Mouse (Mus musculus) left cerebral cortex, adult 18-20 months (tissue): Measurements from ENCODE around the gene Mta3. TPM values are rescaled to one million over a fixed set of nuclear protein-coding genes. Genes with fewer than 3 reads are reported as not detected.

Source experiments
- DNase-seq, 2 experiments: peaks; one replicate each; pipeline ENCODE4 v3.0.0; 2021 to 2022; ENCODE audit warnings: low spot score in 2 of 2, mixed read lengths in 1 of 2
- total RNA-seq, 2 experiments: library from RNA; stranded (reverse); gene quantifications; 2 replicates each; pipeline ENCODE4 v1.2.3; 2021

Mta3 gene
- total RNA-seq, 2 experiments from 2014 or later = 96.4 to 102 TPM

GRCm38 (mm10) chr17:83808476-83809098 lies 102.6 kb downstream of the Mta3 start:
- no peak for DNase-seq

- no peak for DNase-seq
Observed at GRCm38 (mm10) chr17:83809197-83809829, 103.3 kb downstream of the Mta3 start.

- DNase-seq = no peak
Observed at GRCm38 (mm10) chr17:83810285-83810684, 104.3 kb downstream of the Mta3 start.

GRCm38 (mm10) chr17:83812200-83812944 lies 106.4 kb downstream of the Mta3 start:
- no peak for DNase-seq

- DNase-seq = no peak
Observed at GRCm38 (mm10) chr17:83813050-83813449, 107.1 kb downstream of the Mta3 start.

- DNase-seq = no peak
Observed at GRCm38 (mm10) chr17:83816996-83817395, 111.0 kb downstream of the Mta3 start.

DNA sequence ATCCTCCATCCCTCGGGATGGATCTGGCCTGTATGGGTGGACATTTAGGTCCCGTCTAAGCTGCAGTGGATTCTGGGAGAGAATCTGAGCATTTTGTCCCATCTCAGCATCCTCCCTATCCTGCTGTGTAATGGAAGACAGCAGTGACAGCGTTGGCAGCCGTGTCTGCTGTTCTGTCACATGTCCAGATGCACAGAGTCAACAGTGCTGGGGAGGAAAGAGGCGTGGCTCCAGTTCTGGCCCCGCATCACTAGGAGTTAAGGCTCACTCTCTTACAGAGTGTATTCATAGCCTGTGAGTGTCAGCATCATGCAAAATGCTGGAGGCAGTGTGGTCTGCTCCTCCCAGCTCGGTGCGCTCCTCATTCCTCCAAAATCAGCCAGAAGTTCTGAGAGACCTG lies 113.5 kb downstream of the Mta3 start:
- DNase-seq = no peak

DNA sequence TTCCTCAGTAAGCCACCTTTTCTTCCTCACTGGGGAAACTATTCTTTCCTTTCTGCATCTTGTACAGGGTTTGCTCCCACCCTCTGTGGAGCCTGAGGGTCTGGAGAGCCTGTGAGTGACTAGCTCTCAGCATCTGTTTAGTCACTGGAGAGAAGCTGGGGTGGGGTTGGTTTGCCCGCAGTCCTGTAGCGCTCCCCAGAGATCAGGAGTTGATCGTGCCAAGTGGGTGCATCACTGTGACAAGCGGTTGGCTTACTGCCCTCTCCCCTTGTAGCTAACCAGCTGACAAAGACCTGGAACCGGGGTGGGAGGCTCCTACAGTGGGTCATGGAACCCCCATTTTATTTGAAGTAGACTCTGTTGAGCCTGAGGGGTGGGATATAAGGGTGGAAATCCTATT lies 114.7 kb downstream of the Mta3 start:
- no peak for DNase-seq

DNA sequence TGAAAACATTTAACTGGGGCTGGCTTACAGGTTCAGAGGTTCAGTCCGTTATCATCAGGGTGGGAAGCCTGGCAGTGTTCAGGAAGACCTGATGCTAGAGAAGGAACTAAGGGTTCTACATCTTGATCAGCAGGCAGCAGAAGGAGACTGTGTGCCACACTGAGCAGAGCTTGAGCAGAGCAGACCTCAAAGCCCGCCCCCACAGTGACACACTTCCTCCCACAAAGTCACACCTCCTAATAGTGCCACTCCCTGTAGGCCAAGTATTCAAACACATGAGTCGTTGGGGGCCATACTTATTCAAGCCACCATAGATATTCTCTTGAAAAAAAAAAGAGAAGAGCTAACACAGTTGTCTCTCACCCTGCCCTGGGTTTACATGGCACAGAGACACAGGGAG lies 115.9 kb downstream of the Mta3 start:
- no peak for DNase-seq

DNA sequence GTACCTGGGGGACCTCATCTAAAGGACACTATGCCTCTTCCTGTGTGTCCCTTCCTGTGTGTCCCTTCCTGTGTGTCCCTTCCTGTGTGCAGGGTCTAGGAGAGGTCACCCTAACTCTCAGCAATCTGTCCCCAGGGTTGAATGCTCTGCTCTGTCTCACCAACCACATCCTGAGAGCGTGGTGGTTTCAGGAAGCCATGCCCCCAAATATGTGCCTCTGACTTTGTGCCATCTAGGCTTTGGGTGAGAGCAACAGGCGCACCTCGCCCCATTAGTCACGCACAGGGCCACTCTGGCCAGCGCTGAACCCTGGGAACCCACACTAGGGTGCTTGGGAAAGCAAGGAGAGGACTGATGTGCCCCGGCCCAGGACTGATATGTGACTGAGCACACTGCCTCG lies 117.9 kb downstream of the Mta3 start:
- DNase-seq = no peak

GRCm38 (mm10) chr17:83829356-83829755 lies 123.4 kb downstream of the Mta3 start:
- no peak for DNase-seq

GRCm38 (mm10) chr17:83830616-83831292 lies 124.8 kb downstream of the Mta3 start:
- no peak for DNase-seq

GRCm38 (mm10) chr17:83834120-83834519 lies 128.2 kb downstream of the Mta3 start:
- no peak for DNase-seq

DNA sequence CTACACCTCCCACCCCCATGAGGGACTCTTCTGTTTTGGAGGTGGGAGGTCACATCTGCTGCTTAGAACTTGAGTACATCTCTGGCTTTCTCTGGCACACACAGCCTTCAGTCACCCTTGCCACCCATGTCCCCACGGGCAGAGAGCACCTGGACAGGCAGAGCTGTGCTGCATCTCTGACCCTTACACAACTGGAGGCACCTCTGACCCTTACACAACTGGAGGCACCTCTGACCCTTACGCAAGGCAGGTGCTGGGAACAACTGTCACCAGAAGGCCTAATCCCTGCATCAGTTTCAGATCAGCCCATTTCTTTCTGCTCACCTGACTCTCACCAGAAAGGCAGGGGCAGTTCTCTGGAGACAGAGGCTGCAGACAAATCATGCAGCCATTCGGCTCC lies 130.1 kb downstream of the Mta3 start:
- DNase-seq = no peak

DNA sequence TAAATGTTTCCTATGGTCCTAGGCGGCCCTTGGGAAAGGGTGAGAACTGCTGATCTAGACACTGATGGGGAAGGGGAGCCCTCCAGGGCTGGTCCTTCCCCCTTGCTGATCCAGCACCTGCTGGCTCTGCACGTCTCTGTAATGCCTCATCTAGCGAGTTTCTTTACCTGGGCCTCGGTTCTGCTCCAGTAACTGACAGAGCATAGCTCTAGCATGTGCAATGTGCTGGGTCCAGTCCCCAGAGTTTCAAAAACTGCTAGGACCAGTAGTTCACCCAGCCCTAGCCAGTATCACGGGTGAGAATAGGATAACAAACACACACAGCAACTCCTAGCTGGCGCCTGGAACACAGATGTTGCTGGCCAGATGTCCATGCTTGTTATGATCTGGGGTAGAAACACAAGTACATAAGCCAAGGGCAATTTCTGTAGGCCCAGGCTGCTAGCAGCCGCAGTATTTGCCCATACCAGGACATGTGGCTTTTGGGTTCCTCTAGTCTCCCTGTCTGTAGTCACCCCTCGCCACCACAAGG lies 131.8 kb downstream of the Mta3 start:
- DNase-seq = no peak

- no peak for DNase-seq
Observed at GRCm38 (mm10) chr17:83839132-83839531, 133.2 kb downstream of the Mta3 start.

GRCm38 (mm10) chr17:83841011-83841410 lies 135.0 kb downstream of the Mta3 start:
- DNase-seq = no peak

DNA sequence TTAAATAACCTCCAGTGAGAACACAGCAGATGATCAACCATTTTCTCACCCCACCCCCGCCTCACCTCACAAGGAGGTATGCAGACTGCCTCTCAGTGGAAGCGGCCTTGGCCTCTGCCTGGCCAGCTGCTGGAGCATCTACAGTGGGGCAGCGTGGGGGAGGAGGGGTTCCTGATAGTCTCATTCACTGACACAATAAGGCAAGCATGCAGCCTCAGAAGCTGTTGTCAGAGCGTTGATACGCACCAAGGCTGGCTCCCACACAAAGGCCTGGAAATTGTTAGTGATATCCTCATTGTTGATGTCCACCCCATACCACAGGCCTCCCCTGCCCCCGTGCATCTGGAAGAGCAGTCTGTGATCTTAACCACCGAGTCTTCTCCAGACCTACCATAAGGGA lies 137.8 kb downstream of the Mta3 start:
- DNase-seq = no peak

- no peak for DNase-seq
Observed at GRCm38 (mm10) chr17:83845538-83845937, 139.6 kb downstream of the Mta3 start.

DNA sequence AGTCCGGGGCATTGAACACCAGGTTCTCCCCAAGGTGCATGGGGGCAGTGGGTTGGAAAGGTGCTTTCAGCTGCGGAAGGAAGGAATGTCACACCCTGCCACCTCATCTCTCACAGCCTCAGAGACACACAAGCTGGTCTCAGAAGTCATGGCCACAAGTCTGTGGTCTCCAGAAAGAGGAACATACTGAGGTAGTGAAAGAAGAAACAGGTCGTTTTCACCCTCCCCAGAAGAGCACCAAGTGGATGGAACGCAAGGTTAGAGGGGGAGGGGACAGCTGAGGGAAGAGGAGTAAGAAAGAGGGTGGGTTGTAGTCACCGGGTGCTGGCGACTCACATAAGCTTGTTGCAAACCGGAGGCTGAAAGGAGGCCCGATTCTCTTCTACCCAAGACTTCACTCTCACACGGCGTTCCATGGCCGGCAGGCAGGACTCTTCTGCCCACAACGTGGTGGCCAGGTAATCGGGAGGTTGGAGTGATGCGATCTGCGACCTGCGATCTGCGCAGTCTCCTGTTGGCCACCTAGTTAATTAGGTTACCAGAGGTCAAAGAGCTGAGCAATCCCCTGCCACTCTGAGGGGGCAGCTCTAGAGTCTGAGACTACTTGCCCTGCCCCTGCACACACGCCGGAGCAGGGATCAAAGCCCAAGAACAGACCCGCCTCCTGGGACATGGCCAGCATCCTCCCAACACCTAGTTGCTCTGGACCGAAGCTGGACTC lies 140.5 kb downstream of the Mta3 start:
- DNase-seq = no peak

DNA sequence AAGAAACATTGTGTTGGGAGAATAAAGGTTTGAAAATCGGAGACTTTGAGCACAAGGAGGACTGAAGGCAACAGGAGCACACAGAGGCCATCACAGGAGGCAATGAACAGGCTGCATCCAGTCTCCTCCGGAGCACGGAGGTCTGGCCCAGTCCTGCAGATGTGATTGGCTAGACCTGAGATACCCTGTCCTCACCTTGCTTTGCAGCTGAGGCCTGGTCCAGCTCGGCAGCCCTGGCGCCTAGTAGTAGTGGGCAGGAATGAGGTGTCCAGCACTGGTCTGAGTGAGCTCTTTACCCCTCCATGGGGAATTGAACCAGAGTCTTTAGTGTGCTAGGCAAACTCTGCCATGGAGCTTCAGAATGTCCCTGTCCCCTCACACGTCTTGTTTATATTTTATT lies 141.1 kb downstream of the Mta3 start:
- no peak for DNase-seq
